Mouse (Mus musculus): ENCODE data around the gene Pakap. TPM values are rescaled to one million over a fixed set of nuclear protein-coding genes. Genes with fewer than 3 reads are reported as not detected.

Gene Pakap
- polyA plus RNA-seq, 1 experiment from 2014 or later, result 34.5 TPM

- H3K36me3 ChIP-seq, result no peaks in the 10 kb centered on the region
- H3K4me3 ChIP-seq, result no peak overlapping the region
- H3K4me1 ChIP-seq, result peaks cover 27% of the 10 kb centered on the region
- H3K9me3 ChIP-seq, result no peaks in the 10 kb centered on the region
- no peak overlapping the region for H3K27ac ChIP-seq
- no peak for ATAC-seq (ENCODE audit: low FRiP score, low read depth)
- no peaks in the 10 kb centered on the region for H3K27me3 ChIP-seq
- H3K9ac ChIP-seq, result no peak overlapping the region
- WGBS, result 100% methylated on average over 2 of the region's 2 CpGs
- H3K4me2 ChIP-seq (replicated peaks), result no peak overlapping the region
These were observed 114.4 kb downstream of the Pakap start for GRCm38 (mm10) chr4:57682341-57682740.

GRCm38 (mm10) chr4:57682944-57683343 is 115.0 kb downstream of the Pakap start:
- no peak overlapping the region for H3K4me2 ChIP-seq (replicated peaks)
- H3K9ac ChIP-seq, result no peak overlapping the region
- H3K27ac ChIP-seq, result no peak overlapping the region
- no peak overlapping the region for H3K4me3 ChIP-seq
- ATAC-seq (ENCODE audit: low FRiP score, low read depth), result no peak
- no peaks in the 10 kb centered on the region for H3K36me3 ChIP-seq
- 85% methylated on average over 11 of the region's 11 CpGs for WGBS
- no peaks in the 10 kb centered on the region for H3K9me3 ChIP-seq
- no peaks in the 10 kb centered on the region for H3K27me3 ChIP-seq
- H3K4me1 ChIP-seq, result peaks cover 27% of the 10 kb centered on the region

GRCm38 (mm10) chr4:57684676-57685215 is 116.8 kb downstream of the Pakap start:
- no peak for ATAC-seq (ENCODE audit: low FRiP score, low read depth)
- Histone ChIP-seq H3K4me2 (replicated peaks) (no peak overlapping the region), H3K9me3 (no peaks in the 10 kb centered on the region), H3K27me3 (no peaks in the 10 kb centered on the region), H3K27ac (no peak overlapping the region), H3K36me3 (peaks cover 5% of the 10 kb centered on the region; the same call in 1 of the 2 replicates), H3K9ac (no peak overlapping the region), H3K4me1 (peaks cover 30% of the 10 kb centered on the region), H3K4me3 (no peak overlapping the region)
- 54% methylated on average over 12 of the region's 12 CpGs for WGBS

- Histone ChIP-seq H3K27me3 (no peaks in the 10 kb centered on the region), H3K9ac (no peak overlapping the region), H3K4me2 (replicated peaks) (no peak overlapping the region), H3K9me3 (no peaks in the 10 kb centered on the region), H3K36me3 (peaks cover 25% of the 10 kb centered on the region), H3K27ac (no peak overlapping the region), H3K4me1 (peaks cover 22% of the 10 kb centered on the region), H3K4me3 (no peak overlapping the region)
- no peak for ATAC-seq (ENCODE audit: low FRiP score, low read depth)
- 66% methylated on average over 3 of the region's 3 CpGs for WGBS
These were observed 118.8 kb downstream of the Pakap start for GRCm38 (mm10) chr4:57686736-57687135.

- H3K4me3 ChIP-seq, result no peak overlapping the region
- H3K27me3 ChIP-seq, result no peaks in the 10 kb centered on the region
- no peak overlapping the region for H3K9ac ChIP-seq
- ATAC-seq (ENCODE audit: low FRiP score, low read depth), result no peak
- H3K27ac ChIP-seq, result no peak overlapping the region
- no peak overlapping the region for H3K4me2 ChIP-seq (replicated peaks)
- no peaks in the 10 kb centered on the region for H3K9me3 ChIP-seq
- 68% methylated on average over 3 of the region's 3 CpGs for WGBS
- H3K36me3 ChIP-seq, result peaks cover 27% of the 10 kb centered on the region
- peaks cover 21% of the 10 kb centered on the region for H3K4me1 ChIP-seq
These were observed 119.6 kb downstream of the Pakap start for GRCm38 (mm10) chr4:57687583-57687982.

- Histone ChIP-seq H3K9me3 (no peaks in the 10 kb centered on the region), H3K36me3 (peaks cover 27% of the 10 kb centered on the region), H3K4me1 (peaks cover 21% of the 10 kb centered on the region), H3K4me3 (no peak overlapping the region), H3K27ac (no peak overlapping the region), H3K27me3 (no peaks in the 10 kb centered on the region), H3K9ac (no peak overlapping the region), H3K4me2 (replicated peaks) (no peak overlapping the region)
- ATAC-seq (ENCODE audit: low FRiP score, low read depth), result no peak
- WGBS, result 77% methylated on average over 9 of the region's 9 CpGs
These were observed 120.2 kb downstream of the Pakap start for GRCm38 (mm10) chr4:57688131-57688530.

- H3K4me3 ChIP-seq, result no peak overlapping the region
- H3K9me3 ChIP-seq, result no peaks in the 10 kb centered on the region
- H3K9ac ChIP-seq, result no peak overlapping the region
- no peak for ATAC-seq (ENCODE audit: low FRiP score, low read depth)
- H3K36me3 ChIP-seq, result peaks cover 44% of the 10 kb centered on the region
- peaks cover 9% of the 10 kb centered on the region for H3K4me1 ChIP-seq
- H3K27ac ChIP-seq, result no peak overlapping the region
- 73% methylated on average over 6 of the region's 6 CpGs for WGBS
- no peak overlapping the region for H3K4me2 ChIP-seq (replicated peaks)
- no peaks in the 10 kb centered on the region for H3K27me3 ChIP-seq
These were observed 122.0 kb downstream of the Pakap start for GRCm38 (mm10) chr4:57690001-57690400.

GRCm38 (mm10) chr4:57690805-57691204 is 122.8 kb downstream of the Pakap start:
- no peak for ATAC-seq (ENCODE audit: low FRiP score, low read depth)
- Histone ChIP-seq H3K27ac (no peak overlapping the region), H3K27me3 (no peaks in the 10 kb centered on the region), H3K4me2 (replicated peaks) (no peak overlapping the region), H3K4me3 (no peak overlapping the region), H3K36me3 (peaks cover 49% of the 10 kb centered on the region), H3K4me1 (peaks cover 6% of the 10 kb centered on the region; the same call in 1 of the 2 replicates), H3K9ac (no peak overlapping the region), H3K9me3 (no peaks in the 10 kb centered on the region)
- WGBS, result 50% methylated on average over 1 of the region's 1 CpGs

GRCm38 (mm10) chr4:57694356-57695136 is 126.6 kb downstream of the Pakap start:
- Histone ChIP-seq H3K4me1 (no peaks in the 10 kb centered on the region), H3K4me2 (replicated peaks) (no peak overlapping the region), H3K36me3 (peaks cover 50% of the 10 kb centered on the region), H3K27ac (no peak overlapping the region), H3K9ac (no peak overlapping the region), H3K9me3 (no peaks in the 10 kb centered on the region), H3K27me3 (no peaks in the 10 kb centered on the region), H3K4me3 (no peak overlapping the region)
- 84% methylated on average over 5 of the region's 5 CpGs for WGBS
- ATAC-seq (ENCODE audit: low FRiP score, low read depth), result no peak

GRCm38 (mm10) chr4:57696955-57697354 is 129.0 kb downstream of the Pakap start:
- no peak for ATAC-seq (ENCODE audit: low FRiP score, low read depth)
- no peaks in the 10 kb centered on the region for H3K27me3 ChIP-seq
- WGBS, result 96% methylated on average over 11 of the region's 11 CpGs

GRCm38 (mm10) chr4:57697918-57698611 is 130.1 kb downstream of the Pakap start:
- Histone ChIP-seq H3K36me3 (peaks cover 26% of the 10 kb centered on the region), H3K27me3 (no peaks in the 10 kb centered on the region), H3K27ac (no peak overlapping the region), H3K4me1 (0 out of 2 replicates have a peak, but pooled peaks cover under 1% of the 10 kb centered on the region), H3K9me3 (no peaks in the 10 kb centered on the region), H3K4me3 (no peak overlapping the region), H3K4me2 (replicated peaks) (no peak overlapping the region), H3K9ac (no peak overlapping the region)
- no peak for ATAC-seq (ENCODE audit: low FRiP score, low read depth)
- 75% methylated on average over 12 of the region's 12 CpGs for WGBS

More at GRCm38 (mm10) chr4:57696955-57697354, 129.0 kb downstream of the Pakap start:
- Histone ChIP-seq H3K4me3 (no peak overlapping the region), H3K4me2 (replicated peaks) (no peak overlapping the region), H3K27ac (no peak overlapping the region), H3K36me3 (peaks cover 26% of the 10 kb centered on the region), H3K9me3 (no peaks in the 10 kb centered on the region), H3K4me1 (no peaks in the 10 kb centered on the region), H3K9ac (no peak overlapping the region)

GRCm38 (mm10) chr4:57701576-57701975 is 133.6 kb downstream of the Pakap start:
- Histone ChIP-seq H3K9me3 (no peaks in the 10 kb centered on the region), H3K36me3 (peaks cover 4% of the 10 kb centered on the region; the same call in 1 of the 2 replicates), H3K27ac (no peak overlapping the region), H3K4me1 (peaks cover 13% of the 10 kb centered on the region; the same call in 1 of the 2 replicates), H3K27me3 (no peaks in the 10 kb centered on the region), H3K9ac (no peak overlapping the region), H3K4me3 (no peak overlapping the region), H3K4me2 (replicated peaks) (no peak overlapping the region)
- ATAC-seq (ENCODE audit: low FRiP score, low read depth), result no peak
- WGBS, result 81% methylated on average over 5 of the region's 5 CpGs
